Mouse (Mus musculus): Measurements from ENCODE around the gene Pdhb.

GRCm38 (mm10) chr14:8146611-8147223 is 26.1 kb downstream of the Pdhb start:
- TF ChIP-seq CTCF (IDR thresholded peaks at IDR 0.05; ENCODE audit: extremely low read depth, insufficient read length, insufficient replicate concordance, low read depth, low read length) (no peak), POLR2A (IDR thresholded peaks at IDR 0.05; ENCODE audit: low read depth, low read length) (no peak)
